Mouse (Mus musculus): ENCODE data around the gene Trim27.

GRCm38 (mm10) chr13:21199046-21200028 is 20.1 kb downstream of the Trim27 start:
- TF ChIP-seq GATA1 (IDR thresholded peaks at IDR 0.05; ENCODE audit: borderline replicate concordance, low read length) (no peak), FLI1 (IDR thresholded peaks at IDR 0.05; ENCODE audit: low read length) (no peak)

Measured in megakaryocyte, embryonic 14.5 days (primary cell).